Mouse (Mus musculus) kidney, embryonic 16.5 days (tissue): ENCODE results near the gene Thy1. TPM values are rescaled to one million over a fixed set of nuclear protein-coding genes. Genes with fewer than 3 reads are reported as not detected.
A peak's percentile ranks its signal among the peaks of the same experiment; 100 is the strongest.

ENCODE experiments used
- ATAC-seq: fragments of 200-750 bp; cut with Nextera tagmentation; 2 replicates; pipeline ENCODE4 v1.8.0; 2017; ENCODE audit warnings: moderate TSS enrichment; ENCODE audit not compliant: low FRiP score, low TSS enrichment
- H3K27ac ChIP-seq: fragments of 300-500 bp; sonication (generic); 2 replicates; pipeline ENCODE4 v1.5.1; 2014; ENCODE audit warnings: low read length
- H3K27me3 ChIP-seq: fragments of 300-500 bp; sonication (generic); 2 replicates; pipeline ENCODE4 v1.6.1; 2014; ENCODE audit warnings: low read length, control low read depth, mixed read lengths; ENCODE audit not compliant: insufficient read depth
- H3K36me3 ChIP-seq: fragments of 300-500 bp; sonication (generic); 2 replicates; pipeline ENCODE4 v1.6.1; 2014; ENCODE audit warnings: low read length, control low read depth, mixed read lengths; ENCODE audit not compliant: insufficient read depth
- H3K4me1 ChIP-seq: fragments of 300-500 bp; sonication (generic); 2 replicates; pipeline ENCODE4 v1.6.1; 2014; ENCODE audit warnings: low read length, control low read depth, mixed read lengths; ENCODE audit not compliant: insufficient read depth
- H3K4me2 ChIP-seq: fragments of 300-500 bp; sonication (generic); replicated peaks from 2 replicates; pipeline ENCODE4 v1.6.1; 2014; ENCODE audit warnings: low read depth, low read length
- H3K4me3 ChIP-seq: fragments of 300-500 bp; sonication (generic); 2 replicates; pipeline ENCODE4 v1.5.1; 2014; ENCODE audit warnings: mild to moderate bottlenecking, low read length
- H3K9ac ChIP-seq: fragments of 300-500 bp; sonication (generic); replicated peaks from 2 replicates; pipeline ENCODE4 v1.6.1; 2014; ENCODE audit warnings: low read length
- H3K9me3 ChIP-seq: fragments of 300-500 bp; sonication (generic); 2 replicates; pipeline ENCODE4 v1.6.1; 2016; ENCODE audit warnings: low read length, control low read depth
- WGBS: fragments of 180-500 bp; shearing (Covaris S2); extraction: QIAGEN DNeasy Blood & Tissue Kit; methylation state at CpG from one replicate; pipeline ENCODE4 v1.1.7; 2014; 5-methylcytosine and 5-hydroxymethylcytosine counted together
- polyA plus RNA-seq: library from polyadenylated mRNA; unstranded; fragments of >200 nt; fragmentation: Nextera tagmentation; extraction: Ambion mirVana; gene quantifications from 2 replicates; pipeline ENCODE4 v1.2.1, GENCODE M21; 2015

Gene Thy1
- polyA plus RNA-seq, 1 experiment from 2014 or later = 7.7 TPM

GRCm38 (mm10) chr9:44078136-44078797, 35.1 kb downstream of the Thy1 start:
- ATAC-seq = no peak
- 67% methylated on average over 10 of the region's 10 CpGs for WGBS
- H3K4me1 ChIP-seq = peaks cover 53% of the 10 kb centered on the region
- 0 out of 2 replicates have a peak overlapping the region, but pooled peaks have one; percentile 16 for H3K4me2 ChIP-seq
- peak overlapping the region; percentile 88 for H3K27ac ChIP-seq
- H3K27me3 ChIP-seq = no peaks in the 10 kb centered on the region
- H3K9ac ChIP-seq = 0 out of 2 replicates have a peak overlapping the region, but pooled peaks have one; percentile 24
- no peaks in the 10 kb centered on the region for H3K9me3 ChIP-seq
- H3K4me3 ChIP-seq = no peak overlapping the region
- H3K36me3 ChIP-seq = no peaks in the 10 kb centered on the region

- 29% methylated on average over 16 of the region's 16 CpGs for WGBS
- H3K4me2 ChIP-seq = peak overlapping the region; percentile 16; the same call in 1 of the 2 replicates
- no peaks in the 10 kb centered on the region for H3K9me3 ChIP-seq
- peak; percentile 77 for ATAC-seq
- 0 out of 2 replicates have a peak, but pooled peaks cover 3% of the 10 kb centered on the region for H3K27me3 ChIP-seq
- peak overlapping the region; percentile 24; the same call in 1 of the 2 replicates for H3K9ac ChIP-seq
- peak overlapping the region; percentile 88 for H3K27ac ChIP-seq
- no peaks in the 10 kb centered on the region for H3K36me3 ChIP-seq
- H3K4me3 ChIP-seq = no peak overlapping the region
- H3K4me1 ChIP-seq = peaks cover 61% of the 10 kb centered on the region
Measured at GRCm38 (mm10) chr9:44078955-44079756, 36.0 kb downstream of the Thy1 start.

GRCm38 (mm10) chr9:44079997-44080780, 37.0 kb downstream of the Thy1 start:
- ATAC-seq = peak; percentile 14; the same call in 1 of the 2 replicates
- H3K4me3 ChIP-seq = no peak overlapping the region
- WGBS = 44% methylated on average over 10 of the region's 10 CpGs
- peak overlapping the region; percentile 88 for H3K27ac ChIP-seq
- no peak overlapping the region for H3K9ac ChIP-seq
- H3K9me3 ChIP-seq = no peaks in the 10 kb centered on the region
- peaks cover 63% of the 10 kb centered on the region for H3K4me1 ChIP-seq
- H3K27me3 ChIP-seq = 0 out of 2 replicates have a peak, but pooled peaks cover 3% of the 10 kb centered on the region
- H3K36me3 ChIP-seq = no peaks in the 10 kb centered on the region
- H3K4me2 ChIP-seq = no peak overlapping the region

- peaks cover 63% of the 10 kb centered on the region for H3K4me1 ChIP-seq
Measured at GRCm38 (mm10) chr9:44080953-44081352, 37.8 kb downstream of the Thy1 start.

GRCm38 (mm10) chr9:44081581-44081980, 38.4 kb downstream of the Thy1 start:
- Histone ChIP-seq H3K4me1 (peaks cover 63% of the 10 kb centered on the region), H3K9ac (no peak overlapping the region), H3K27ac (peak overlapping the region; percentile 37; the same call in 1 of the 2 replicates), H3K27me3 (0 out of 2 replicates have a peak, but pooled peaks cover 3% of the 10 kb centered on the region), H3K9me3 (no peaks in the 10 kb centered on the region), H3K36me3 (no peaks in the 10 kb centered on the region), H3K4me3 (no peak overlapping the region), H3K4me2 (no peak overlapping the region)
- ATAC-seq = no peak
- 63% methylated on average over 5 of the region's 5 CpGs for WGBS

More at GRCm38 (mm10) chr9:44080953-44081352, 37.8 kb downstream of the Thy1 start:
- H3K36me3 ChIP-seq = no peaks in the 10 kb centered on the region
- no peak overlapping the region for H3K4me2 ChIP-seq
- peak overlapping the region; percentile 85 for H3K27ac ChIP-seq
- ATAC-seq = no peak
- no peak overlapping the region for H3K4me3 ChIP-seq
- H3K9ac ChIP-seq = no peak overlapping the region
- 62% methylated on average over 5 of the region's 5 CpGs for WGBS
- H3K9me3 ChIP-seq = no peaks in the 10 kb centered on the region
- H3K27me3 ChIP-seq = 0 out of 2 replicates have a peak, but pooled peaks cover 3% of the 10 kb centered on the region

GRCm38 (mm10) chr9:44082266-44082665, 39.1 kb downstream of the Thy1 start:
- 90% methylated on average over 5 of the region's 5 CpGs for WGBS
- no peak for ATAC-seq
- H3K36me3 ChIP-seq = no peaks in the 10 kb centered on the region
- H3K4me3 ChIP-seq = no peak overlapping the region
- H3K27me3 ChIP-seq = 0 out of 2 replicates have a peak, but pooled peaks cover 3% of the 10 kb centered on the region
- H3K9me3 ChIP-seq = no peaks in the 10 kb centered on the region
- no peak overlapping the region for H3K27ac ChIP-seq
- peaks cover 69% of the 10 kb centered on the region for H3K4me1 ChIP-seq
- no peak overlapping the region for H3K4me2 ChIP-seq
- H3K9ac ChIP-seq = no peak overlapping the region

- H3K9me3 ChIP-seq = no peaks in the 10 kb centered on the region
- 9% methylated on average over 23 of the region's 23 CpGs for WGBS
- H3K4me1 ChIP-seq = peaks cover 74% of the 10 kb centered on the region
- 0 out of 2 replicates have a peak, but pooled peaks cover 3% of the 10 kb centered on the region for H3K27me3 ChIP-seq
- peak overlapping the region; percentile 91 for H3K4me2 ChIP-seq
- no peaks in the 10 kb centered on the region for H3K36me3 ChIP-seq
- ATAC-seq = peak; percentile 43
- H3K4me3 ChIP-seq = peak overlapping the region; percentile 60
- peak overlapping the region; percentile 66 for H3K27ac ChIP-seq
- H3K9ac ChIP-seq = no peak overlapping the region; the same call in 1 of the 2 replicates
Measured at GRCm38 (mm10) chr9:44083392-44084121, 40.4 kb downstream of the Thy1 start.

GRCm38 (mm10) chr9:44084236-44084635, 41.1 kb downstream of the Thy1 start:
- Histone ChIP-seq H3K9me3 (no peaks in the 10 kb centered on the region), H3K4me3 (peak overlapping the region; percentile 60), H3K27ac (peak overlapping the region; percentile 66), H3K27me3 (0 out of 2 replicates have a peak, but pooled peaks cover 3% of the 10 kb centered on the region), H3K9ac (peak overlapping the region; percentile 56), H3K4me2 (peak overlapping the region; percentile 91), H3K36me3 (no peaks in the 10 kb centered on the region), H3K4me1 (peaks cover 74% of the 10 kb centered on the region)
- WGBS = 2% methylated on average over 14 of the region's 14 CpGs
- ATAC-seq = no peak
